Mouse (Mus musculus) gonadal fat pad, adult 2 months (tissue): Measurements from ENCODE around the gene Mthfd2. TPM values are rescaled to one million over a fixed set of nuclear protein-coding genes. Genes with fewer than 3 reads are reported as not detected.
A peak's percentile ranks its signal among the peaks of the same experiment; 100 is the strongest.

Experiments used
- DNase-seq: peaks from one replicate; pipeline ENCODE4 v3.0.0-alpha.2; 2012; ENCODE audit warnings: low read depth
- polyA plus RNA-seq: library from polyadenylated mRNA; depleted of rRNA; stranded (reverse); fragments of >200 nt; gene quantifications from 2 replicates; pipeline ENCODE4 v1.2.3, GENCODE M21; 2012

Gene Mthfd2
- polyA plus RNA-seq, 1 experiment: 37.8 TPM

GRCm38 (mm10) chr6:83341387-83341786, 15.7 kb upstream of the Mthfd2 start:
- DNase-seq: no peak

GRCm38 (mm10) chr6:83327591-83328190, 2.0 kb upstream of the Mthfd2 start:
- DNase-seq: no peak

- no peak for DNase-seq
Observed at GRCm38 (mm10) chr6:83326761-83327160, 1.1 kb upstream of the Mthfd2 start.

- no peak for DNase-seq
Observed at GRCm38 (mm10) chr6:83326394-83326736, 657 bp upstream of the Mthfd2 start.

GRCm38 (mm10) chr6:83323652-83324419, 1.9 kb downstream of the Mthfd2 start:
- no peak for DNase-seq

GRCm38 (mm10) chr6:83322794-83323193, 2.9 kb downstream of the Mthfd2 start:
- DNase-seq: peak; percentile 99

- DNase-seq: no peak
Observed at GRCm38 (mm10) chr6:83321927-83322326, 3.8 kb downstream of the Mthfd2 start.

- DNase-seq: no peak
Observed at GRCm38 (mm10) chr6:83317108-83317741, 8.5 kb downstream of the Mthfd2 start.

GRCm38 (mm10) chr6:83316022-83316421, 9.7 kb downstream of the Mthfd2 start:
- no peak for DNase-seq

GRCm38 (mm10) chr6:83315293-83315692, 10.4 kb downstream of the Mthfd2 start:
- DNase-seq: no peak

- no peak for DNase-seq
Observed at GRCm38 (mm10) chr6:83312514-83312913, 13.2 kb downstream of the Mthfd2 start.

- DNase-seq: no peak
Observed at GRCm38 (mm10) chr6:83312021-83312420, 13.7 kb downstream of the Mthfd2 start.

GRCm38 (mm10) chr6:83311206-83311605, 14.5 kb downstream of the Mthfd2 start:
- no peak for DNase-seq

- no peak for DNase-seq
Observed at GRCm38 (mm10) chr6:83309017-83309416, 16.7 kb downstream of the Mthfd2 start.

GRCm38 (mm10) chr6:83302264-83302663, 23.4 kb downstream of the Mthfd2 start:
- DNase-seq: peak; percentile 52

GRCm38 (mm10) chr6:83301294-83301693, 24.4 kb downstream of the Mthfd2 start:
- DNase-seq: no peak

GRCm38 (mm10) chr6:83300447-83301229, 25.1 kb downstream of the Mthfd2 start:
- no peak for DNase-seq

GRCm38 (mm10) chr6:83280256-83280955, 45.3 kb downstream of the Mthfd2 start:
- DNase-seq: no peak

GRCm38 (mm10) chr6:83278881-83279280, 46.8 kb downstream of the Mthfd2 start:
- DNase-seq: no peak

- no peak for DNase-seq
Observed at GRCm38 (mm10) chr6:83277151-83277550, 48.6 kb downstream of the Mthfd2 start.

GRCm38 (mm10) chr6:83273733-83274132, 52.0 kb downstream of the Mthfd2 start:
- DNase-seq: no peak
